Mouse (Mus musculus): Measurements from ENCODE around the gene Mpdu1.
"Not testable (repeated sequence)": the region's sequence is repeated elsewhere in the genome, so short reads cannot be mapped to it uniquely, and the experiment has no call there.

The Mpdu1 gene

GRCm38 (mm10) chr11:69663795-69664194, 1.4 kb upstream of the Mpdu1 start:
- no peak for DNase-seq

GRCm38 (mm10) chr11:69662967-69663671, 677 bp upstream of the Mpdu1 start:
- DNase-seq, result no peak

- DNase-seq, result no peak
Observed at GRCm38 (mm10) chr11:69661221-69661881, 1.1 kb downstream of the Mpdu1 start.

DNA sequence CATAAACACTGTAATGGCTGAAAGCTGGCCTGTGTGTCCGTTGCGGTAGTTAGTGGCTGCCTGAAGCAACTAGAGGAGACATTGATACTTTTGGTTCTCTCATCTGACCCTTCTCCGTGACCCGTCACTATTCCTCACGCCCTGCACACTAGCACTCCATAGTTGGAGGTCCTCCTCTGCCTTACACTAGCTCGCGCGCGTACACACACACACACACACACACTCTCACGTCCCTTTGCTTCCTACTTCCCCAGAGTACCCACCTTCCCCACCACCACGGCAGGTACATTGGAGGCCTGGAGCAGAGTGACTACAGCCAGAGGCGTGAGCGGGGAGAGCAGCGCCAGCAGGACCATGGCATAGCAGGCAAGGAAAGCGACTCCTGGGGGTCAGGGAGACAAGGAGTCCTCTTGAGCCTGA, 5.0 kb downstream of the Mpdu1 start:
- no peak for DNase-seq

- DNase-seq, result peak; percentile 73
Observed at GRCm38 (mm10) chr11:69656617-69657461, 5.6 kb downstream of the Mpdu1 start.

- no peak for DNase-seq
Observed at GRCm38 (mm10) chr11:69656065-69656455, 6.4 kb downstream of the Mpdu1 start.

GRCm38 (mm10) chr11:69655264-69656064, 7.0 kb downstream of the Mpdu1 start, which contains the start of gene Sox15:
Gene Sox15, plus strand, starts transcription at chr11:69655314.
- peak; percentile 80 for DNase-seq

DNA sequence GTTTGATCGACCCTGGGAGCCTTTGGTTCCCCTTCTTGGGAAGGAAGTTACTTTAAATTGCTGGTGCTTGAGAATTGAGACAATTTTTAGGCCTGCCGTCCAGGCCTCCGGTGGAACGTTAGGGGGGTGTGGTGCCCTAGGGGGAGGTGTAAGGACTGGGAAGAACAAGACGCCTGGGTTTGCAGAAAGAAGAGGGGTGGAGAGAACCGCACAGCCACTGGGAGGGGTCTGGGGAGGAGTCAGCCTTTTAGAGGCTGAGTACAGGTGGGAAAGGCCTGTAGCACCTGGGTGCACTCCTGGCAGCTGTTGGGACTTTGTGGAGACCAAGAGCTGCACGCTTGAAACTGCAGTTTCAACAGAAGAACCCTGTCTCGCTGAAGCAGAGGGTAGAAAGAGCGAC, 7.7 kb downstream of the Mpdu1 start:
- peak; percentile 39 for DNase-seq

- no peak for DNase-seq
Observed at GRCm38 (mm10) chr11:69653399-69653798, 9.0 kb downstream of the Mpdu1 start.

GRCm38 (mm10) chr11:69645860-69646259, 16.6 kb downstream of the Mpdu1 start:
- no peak for DNase-seq

- no peak for DNase-seq
Observed at GRCm38 (mm10) chr11:69635471-69635870, 27.0 kb downstream of the Mpdu1 start.

DNA sequence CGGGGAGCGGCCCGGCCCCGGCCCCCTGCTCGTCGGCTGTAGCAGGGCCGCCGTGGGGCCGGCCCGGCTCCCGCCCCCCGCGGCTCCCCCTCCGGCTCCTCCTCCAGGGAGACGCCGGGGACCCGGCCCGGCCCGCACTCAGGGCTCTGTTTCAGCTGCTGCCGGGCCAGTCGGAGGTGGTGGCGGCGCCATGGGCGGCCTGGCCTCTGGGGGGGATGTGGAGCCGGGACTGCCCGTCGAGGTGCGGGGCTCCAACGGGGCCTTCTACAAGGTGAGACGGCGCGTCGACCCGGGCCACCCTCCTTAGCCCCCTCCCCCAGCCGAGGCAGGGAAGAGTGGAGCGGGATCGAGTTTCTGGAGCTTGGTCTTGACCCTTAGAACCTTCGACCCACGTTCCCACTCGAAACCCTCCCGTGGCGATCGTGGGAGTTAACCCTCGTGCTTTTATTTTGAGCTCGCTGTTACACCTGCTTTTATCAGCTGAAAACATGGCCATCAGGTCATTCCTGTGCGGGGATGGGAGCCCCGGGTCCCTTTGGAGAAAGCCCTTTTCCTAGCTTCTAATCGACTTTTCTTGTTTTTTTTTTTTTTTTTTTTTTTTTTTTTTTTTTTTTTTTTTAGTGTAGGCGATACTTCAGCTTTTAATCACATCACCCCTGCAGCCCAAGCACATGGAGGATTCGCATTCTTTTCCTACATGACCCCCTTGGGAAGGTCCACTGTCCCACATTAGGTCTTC, 29.1 kb downstream of the Mpdu1 start:
- DNase-seq, result peak; percentile 66

- peak; percentile 100 for DNase-seq
Observed at GRCm38 (mm10) chr11:69632284-69633089, 30.0 kb downstream of the Mpdu1 start, which contains the start of gene Fxr2. Gene Fxr2, plus strand, starts transcription at chr11:69632990.

DNA sequence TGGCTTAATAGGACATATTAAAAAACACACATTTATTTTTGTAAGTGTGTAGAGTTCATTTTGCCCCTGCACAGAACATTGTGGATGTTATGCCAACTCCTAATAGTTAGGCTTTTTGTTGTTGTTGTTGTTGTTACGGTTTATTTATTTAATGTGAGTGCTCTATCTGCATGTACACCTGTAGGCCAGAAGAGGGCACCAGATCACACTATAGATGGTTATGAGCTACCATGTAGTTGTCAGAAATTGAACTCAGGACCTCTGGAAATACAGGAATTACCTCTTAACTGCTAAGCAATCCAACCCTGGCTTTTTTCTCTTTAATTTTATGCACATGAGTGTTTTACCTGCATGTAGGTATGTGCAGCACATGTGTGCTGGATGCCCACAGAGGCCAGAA, 32.6 kb downstream of the Mpdu1 start:
- peak; percentile 45 for DNase-seq

DNA sequence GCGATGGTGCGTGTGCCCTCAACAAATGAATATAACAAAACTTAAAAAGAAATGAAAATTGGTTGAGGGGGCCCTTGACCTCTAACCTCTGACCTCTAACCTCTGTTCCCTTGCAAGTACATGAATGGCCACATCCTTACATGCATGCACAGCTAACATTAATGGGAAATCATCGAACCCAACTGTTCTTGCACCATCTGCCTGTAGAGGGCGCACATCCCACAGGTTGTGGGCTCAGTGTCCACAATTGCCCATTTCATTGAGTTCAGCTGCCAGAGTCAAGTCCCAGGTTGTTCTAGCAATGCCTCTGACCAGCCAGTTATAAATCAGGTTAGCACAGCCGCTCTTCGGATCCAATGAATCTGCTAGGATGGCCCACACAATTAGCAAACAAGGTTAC, 34.2 kb downstream of the Mpdu1 start:
- peak; percentile 89 for DNase-seq

DNA sequence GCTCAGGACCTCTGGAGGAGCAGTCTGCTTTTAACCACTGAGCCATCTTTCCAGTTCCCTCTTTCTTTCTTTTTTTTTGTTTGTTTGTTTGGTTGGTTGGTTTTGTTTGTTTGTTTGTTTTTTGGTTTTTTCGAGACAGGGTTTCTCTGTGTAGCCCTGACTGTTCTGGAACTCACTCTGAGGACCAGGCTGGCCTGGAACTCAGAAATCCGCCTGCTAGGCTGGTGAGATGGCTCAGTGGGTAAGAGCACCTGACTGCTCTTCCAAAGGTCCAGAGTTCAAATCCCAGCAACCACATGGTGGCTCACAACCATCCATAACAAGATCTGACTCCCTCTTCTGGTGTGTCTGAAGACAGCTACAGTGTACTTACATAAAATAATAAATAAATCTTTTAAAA, 38.1 kb downstream of the Mpdu1 start:
- not testable (repeated sequence) for DNase-seq

DNA sequence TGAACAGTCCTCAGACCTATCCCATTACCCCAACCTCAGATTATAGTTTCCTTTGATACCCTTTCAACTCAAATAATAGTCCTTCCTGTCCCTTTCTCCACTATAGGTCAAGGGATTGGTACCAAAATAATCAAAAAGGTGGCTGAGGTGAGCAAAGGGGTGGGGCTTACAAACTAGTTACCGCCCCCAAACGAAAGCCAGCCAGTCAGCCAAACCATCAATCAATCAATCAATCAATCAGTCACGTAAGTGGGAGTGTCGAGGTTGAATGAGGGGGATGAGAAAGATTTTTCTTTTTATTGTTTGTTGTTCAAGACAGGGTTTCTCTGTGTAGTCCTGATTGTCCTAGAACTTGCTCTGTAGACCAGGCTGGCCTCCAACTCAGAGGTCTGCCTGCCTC, 39.4 kb downstream of the Mpdu1 start:
- DNase-seq, result no peak

- DNase-seq, result no peak
Observed at GRCm38 (mm10) chr11:69622406-69622805, 40.0 kb downstream of the Mpdu1 start.

GRCm38 (mm10) chr11:69621571-69622268, 40.7 kb downstream of the Mpdu1 start, which contains the start of gene Sat2:
Gene Sat2, plus strand, starts transcription at chr11:69622024.
- peak; percentile 38 for DNase-seq
